Mouse (Mus musculus): ENCODE results near the gene Atg4d. TPM values are rescaled to one million over a fixed set of nuclear protein-coding genes. Genes with fewer than 3 reads are reported as not detected.
A peak's percentile ranks its signal among the peaks of the same experiment; 100 is the strongest.

Atg4d gene
- total RNA-seq, 1 experiment = 23.8 TPM

GRCm38 (mm10) chr9:21233366-21233765, 31.7 kb upstream of the Atg4d start:
- in situ Hi-C loops (cut with MboI; ENCODE audit: low sequenced_read_pairs in 2 of 2, unreplicated experiment in 2 of 2) = no loop called here
- no peak for DNase-seq (ENCODE audit: low read depth, low spot score)
- Histone ChIP-seq H3K36me3 (ENCODE audit: control insufficient read depth, insufficient read depth, low read length, poor library complexity, severe bottlenecking) (peaks cover 19% of the 10 kb centered on the region; the same call in 1 of the 2 replicates), H3K4me1 (ENCODE audit: control insufficient read depth in 2 of 2, insufficient read depth in 2 of 2, low read length in 2 of 2, poor library complexity in 1 of 2) (peaks cover 7 to 33% of the 10 kb centered on the region in 2 experiments), H3K27ac (ENCODE audit: insufficient read depth, low read depth, low read length, poor library complexity, severe bottlenecking) (no peak overlapping the region), H3K4me3 (ENCODE audit: insufficient read depth in 1 of 2, low read depth in 1 of 2, low read length in 2 of 2, poor library complexity in 1 of 2, severe bottlenecking in 1 of 2) (peak overlapping the region; percentile 57 to 68), H3K9me3 (ENCODE audit: control insufficient read depth, insufficient read depth, low read depth, low read length) (no peaks in the 10 kb centered on the region), H3K9ac (ENCODE audit: insufficient read depth, low read depth, low read length, poor library complexity, severe bottlenecking) (peak overlapping the region; percentile 57)
- TF ChIP-seq HCFC1 (IDR thresholded peaks at IDR 0.05; ENCODE audit: borderline replicate concordance, insufficient read depth, low read length) = no peak
- no peak for TF ChIP-seq MAFK (IDR thresholded peaks at IDR 0.05; ENCODE audit: insufficient read depth, low read depth, low read length)
- no peak for TF ChIP-seq CHD2 (IDR thresholded peaks at IDR 0.05; ENCODE audit: low read depth, low read length)
- no peak for TF ChIP-seq ZC3H11A (IDR thresholded peaks at IDR 0.05; ENCODE audit: borderline replicate concordance, low read depth, low read length)
- no peak for TF ChIP-seq ZNF384 (IDR thresholded peaks at IDR 0.05; ENCODE audit: low read depth, low read length)

DNA sequence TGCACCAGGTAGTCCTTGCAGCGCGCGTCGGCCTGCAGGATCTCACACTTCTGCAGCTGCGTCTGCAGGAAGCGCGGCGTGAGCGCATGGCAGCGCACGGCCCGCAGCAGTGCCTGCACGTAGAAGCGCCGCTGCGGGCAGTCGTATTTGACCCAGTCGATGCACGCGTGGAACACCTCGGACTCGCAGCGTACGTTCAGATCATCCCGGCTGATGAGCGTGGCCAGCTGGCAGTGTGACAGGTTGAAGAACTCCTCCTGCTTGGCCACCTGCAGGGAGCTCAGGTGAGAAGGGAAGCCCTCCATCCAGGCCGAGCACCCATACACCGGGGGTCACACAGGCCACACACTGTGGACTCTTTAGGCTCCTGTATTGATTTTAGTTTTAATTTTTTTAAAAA, 31.3 kb upstream of the Atg4d start:
- peak overlapping the region; percentile 57 for H3K9ac ChIP-seq (ENCODE audit: insufficient read depth, low read depth, low read length, poor library complexity, severe bottlenecking)
- H3K27ac ChIP-seq (ENCODE audit: insufficient read depth, low read depth, low read length, poor library complexity, severe bottlenecking) = no peak overlapping the region
- DNase-seq (ENCODE audit: low read depth, low spot score) = no peak
- TF ChIP-seq MAFK (IDR thresholded peaks at IDR 0.05; ENCODE audit: insufficient read depth, low read depth, low read length) = no peak
- TF ChIP-seq HCFC1 (IDR thresholded peaks at IDR 0.05; ENCODE audit: borderline replicate concordance, insufficient read depth, low read length) = no peak
- no peak for TF ChIP-seq ZC3H11A (IDR thresholded peaks at IDR 0.05; ENCODE audit: borderline replicate concordance, low read depth, low read length)
- no peak for TF ChIP-seq CHD2 (IDR thresholded peaks at IDR 0.05; ENCODE audit: low read depth, low read length)
- no peaks in the 10 kb centered on the region for H3K9me3 ChIP-seq (ENCODE audit: control insufficient read depth, insufficient read depth, low read depth, low read length)
- peaks cover 19% of the 10 kb centered on the region; the same call in 1 of the 2 replicates for H3K36me3 ChIP-seq (ENCODE audit: control insufficient read depth, insufficient read depth, low read length, poor library complexity, severe bottlenecking)
- in situ Hi-C loops (cut with MboI; ENCODE audit: low sequenced_read_pairs in 2 of 2, unreplicated experiment in 2 of 2) = no loop called here
- H3K4me3 ChIP-seq (ENCODE audit: insufficient read depth in 1 of 2, low read depth in 1 of 2, low read length in 2 of 2, poor library complexity in 1 of 2, severe bottlenecking in 1 of 2) = peak overlapping the region; percentile 57 to 68
- peaks cover 7 to 33% of the 10 kb centered on the region in 2 experiments for H3K4me1 ChIP-seq (ENCODE audit: control insufficient read depth in 2 of 2, insufficient read depth in 2 of 2, low read length in 2 of 2, poor library complexity in 1 of 2)

- Histone ChIP-seq H3K4me1 (ENCODE audit: control insufficient read depth in 2 of 2, insufficient read depth in 2 of 2, low read length in 2 of 2, poor library complexity in 1 of 2) (peaks cover 7 to 27% of the 10 kb centered on the region in 2 experiments), H3K4me3 (ENCODE audit: insufficient read depth in 1 of 2, low read depth in 1 of 2, low read length in 2 of 2, poor library complexity in 1 of 2, severe bottlenecking in 1 of 2) (no peak overlapping the region), H3K9ac (ENCODE audit: insufficient read depth, low read depth, low read length, poor library complexity, severe bottlenecking) (no peak overlapping the region), H3K27ac (ENCODE audit: insufficient read depth, low read depth, low read length, poor library complexity, severe bottlenecking) (no peak overlapping the region), H3K9me3 (ENCODE audit: control insufficient read depth, insufficient read depth, low read depth, low read length) (no peaks in the 10 kb centered on the region), H3K36me3 (ENCODE audit: control insufficient read depth, insufficient read depth, low read length, poor library complexity, severe bottlenecking) (peaks cover 19% of the 10 kb centered on the region; the same call in 1 of the 2 replicates)
- no peak for DNase-seq (ENCODE audit: low read depth, low spot score)
- in situ Hi-C loops (cut with MboI; ENCODE audit: low sequenced_read_pairs in 2 of 2, unreplicated experiment in 2 of 2) = no loop called here
- no peak for TF ChIP-seq CHD2 (IDR thresholded peaks at IDR 0.05; ENCODE audit: low read depth, low read length)
- no peak for TF ChIP-seq ZNF384 (IDR thresholded peaks at IDR 0.05; ENCODE audit: low read depth, low read length)
- no peak for TF ChIP-seq HCFC1 (IDR thresholded peaks at IDR 0.05; ENCODE audit: borderline replicate concordance, insufficient read depth, low read length)
- no peak for TF ChIP-seq ZC3H11A (IDR thresholded peaks at IDR 0.05; ENCODE audit: borderline replicate concordance, low read depth, low read length)
- no peak for TF ChIP-seq MAFK (IDR thresholded peaks at IDR 0.05; ENCODE audit: insufficient read depth, low read depth, low read length)
Observed at GRCm38 (mm10) chr9:21235341-21235740, 29.8 kb upstream of the Atg4d start.

GRCm38 (mm10) chr9:21236991-21237367, 28.1 kb upstream of the Atg4d start:
- Histone ChIP-seq H3K4me1 (ENCODE audit: control insufficient read depth in 2 of 2, insufficient read depth in 2 of 2, low read length in 2 of 2, poor library complexity in 1 of 2) (peaks cover 7 to 16% of the 10 kb centered on the region in 2 experiments; a peak in 3 of 4 replicates), H3K36me3 (ENCODE audit: control insufficient read depth, insufficient read depth, low read length, poor library complexity, severe bottlenecking) (peaks cover 14% of the 10 kb centered on the region; the same call in 1 of the 2 replicates), H3K9me3 (ENCODE audit: control insufficient read depth, insufficient read depth, low read depth, low read length) (no peaks in the 10 kb centered on the region), H3K4me3 (ENCODE audit: insufficient read depth in 1 of 2, low read depth in 1 of 2, low read length in 2 of 2, poor library complexity in 1 of 2, severe bottlenecking in 1 of 2) (peak overlapping the region; percentile 38 to 90; a peak in 2 of 4 replicates), H3K27ac (ENCODE audit: insufficient read depth, low read depth, low read length, poor library complexity, severe bottlenecking) (no peak overlapping the region), H3K9ac (ENCODE audit: insufficient read depth, low read depth, low read length, poor library complexity, severe bottlenecking) (no peak overlapping the region)
- DNase-seq (ENCODE audit: low read depth, low spot score) = no peak
- in situ Hi-C loops (cut with MboI; ENCODE audit: low sequenced_read_pairs in 2 of 2, unreplicated experiment in 2 of 2) = no loop called here
- TF ChIP-seq MAFK (IDR thresholded peaks at IDR 0.05; ENCODE audit: insufficient read depth, low read depth, low read length) = no peak

Measured in ES-E14 (cell line).